Mouse (Mus musculus) CH12.LX (cell line): ENCODE measurements around the gene Cpne8.

ENCODE experiments used
- BHLHE40 ChIP-seq: IDR thresholded peaks from 2 replicates; pipeline ENCODE4 v1.6.1; 2011; ENCODE audit warnings: mild to moderate bottlenecking, low read depth, low read length, improper control_type of control experiment
- CTCF ChIP-seq, 2 experiments: IDR thresholded peaks in 1 of 2; conservative IDR thresholded peaks in 1 of 2; 2 replicates each; pipeline ENCODE4 v1.5.1; 2011 to 2012; ENCODE audit warnings: low read depth in 2 of 2, low read length in 2 of 2, improper control_type of control experiment in 1 of 2, inconsistent platforms in 1 of 2, mild to moderate bottlenecking in 1 of 2, moderate library complexity in 1 of 2
- MAFK ChIP-seq: IDR thresholded peaks from 2 replicates; pipeline ENCODE4 v1.6.1; 2011; ENCODE audit warnings: low read length, improper control_type of control experiment; ENCODE audit not compliant: insufficient replicate concordance
- MXI1 ChIP-seq: IDR thresholded peaks from 2 replicates; pipeline ENCODE4 v1.6.1; 2011; ENCODE audit warnings: mild to moderate bottlenecking, low read depth, low read length, improper control_type of control experiment
- MYC ChIP-seq: IDR thresholded peaks from 2 replicates; pipeline ENCODE4 v1.6.1; 2011; ENCODE audit warnings: low read depth, mild to moderate bottlenecking, improper control_type of control experiment, low read length

- TF ChIP-seq MXI1, result no peak
- no peak for TF ChIP-seq BHLHE40
- no peak for TF ChIP-seq CTCF (conservative IDR thresholded peaks at IDR 0.05 in 1 of 2, IDR thresholded peaks at IDR 0.05 in 1 of 2; ENCODE audit: low read depth in 2 of 2, low read length in 2 of 2)
- TF ChIP-seq MYC, result no peak
- no peak for TF ChIP-seq MAFK
Observed at GRCm38 (mm10) chr15:90542126-90542525, 137.1 kb downstream of the Cpne8 start.
